ENCODE assay signal across 8 mouse cellular contexts in genomic region chr1:126492206-126493071, GRCm38 (mm10).
DNase-seq lines count a peak whose midpoint lies in the region; ATAC-seq and TF ChIP-seq lines count a peak whose summit lies in the region.

No protein-coding gene starts in this region.

- no peak; the same call in 1 of the 2 replicates for TF ChIP-seq CTCF in left cerebral cortex, adult 2 months (IDR thresholded peaks at IDR 0.05)

- intact Hi-C loops in left cerebral cortex, adult 2 months (cut with DNase I) = no loop called here
- intact Hi-C loops in left cerebral cortex, postnatal 25 days (cut with DNase I) = loop anchor here (10.0 kb wide), 1 partner anchor 232 kb away; no protein-coding TSS in a partner anchor

- 6% methylated on average over 34 of the region's 35 CpGs for WGBS in heart, embryonic 11.5 days (ENCODE audit: insufficient replicate concordance)
- whole genome bisulfite sequencing in midbrain, embryonic 11.5 days = 4% methylated on average over 34 of the region's 35 CpGs

- H3K4me3 ChIP-seq in left cerebral cortex, adult 2 months = peak overlapping the region; percentile 54
- peak overlapping the region; percentile 32 for H3K4me3 ChIP-seq in heart, embryonic 11.5 days (ENCODE audit: low read depth, low read length)
- peak overlapping the region; percentile 44 for H3K4me3 ChIP-seq in midbrain, embryonic 11.5 days (ENCODE audit: low read depth, low read length)

- peaks cover 5% of the 10 kb centered on the region; the same call in 1 of the 2 replicates for H3K27me3 ChIP-seq in heart, embryonic 11.5 days (ENCODE audit: control insufficient read depth, insufficient read depth, low read length)
- H3K27me3 ChIP-seq in midbrain, embryonic 11.5 days (ENCODE audit: control insufficient read depth, insufficient read depth, low read length) = no peaks in the 10 kb centered on the region

- peak in 1 of 2 experiments; percentile 22 for DNase-seq in left cerebral cortex, adult 2 months (ENCODE audit: extremely low spot score in 1 of 2, low spot score in 2 of 2)
- DNase-seq in left cerebral cortex, postnatal 25 days (ENCODE audit: low spot score in 2 of 2) = no peak
- peak; percentile 46 for DNase-seq in brain, embryonic 18.5 days (ENCODE audit: low read depth, low spot score)
- peak; percentile 11 to 44 for DNase-seq in kidney, postnatal 36 days
- DNase-seq in midbrain, embryonic 11.5 days (ENCODE audit: low spot score, missing footprints) = peak; percentile 93
- no peak for DNase-seq in T-cell, adult 2 months (ENCODE audit: low spot score)
- no peak for DNase-seq in thymus, postnatal 10 days (ENCODE audit: low spot score in 2 of 2)

- peak; percentile 42; the same call in 1 of the 2 replicates for ATAC-seq in heart, embryonic 11.5 days (replicated peaks; ENCODE audit: insufficient number of reproducible peaks, low FRiP score, low TSS enrichment)
- ATAC-seq in midbrain, embryonic 11.5 days (ENCODE audit: low FRiP score) = peak; percentile 83

- H3K4me1 ChIP-seq in heart, embryonic 11.5 days (ENCODE audit: control insufficient read depth, insufficient read depth, low read length) = no peaks in the 10 kb centered on the region
- H3K4me1 ChIP-seq in midbrain, embryonic 11.5 days (ENCODE audit: control insufficient read depth, insufficient read depth, low read length) = peaks cover 27% of the 10 kb centered on the region

- H3K36me3 ChIP-seq in heart, embryonic 11.5 days (ENCODE audit: control insufficient read depth, insufficient read depth, low read length) = no peaks in the 10 kb centered on the region
- H3K36me3 ChIP-seq in midbrain, embryonic 11.5 days (ENCODE audit: control insufficient read depth, insufficient read depth, low read length) = no peaks in the 10 kb centered on the region

- H3K27ac ChIP-seq in left cerebral cortex, adult 2 months = no peak overlapping the region
- H3K27ac ChIP-seq in heart, embryonic 11.5 days (ENCODE audit: low read depth, low read length) = no peak overlapping the region
- H3K27ac ChIP-seq in midbrain, embryonic 11.5 days (ENCODE audit: low read depth, low read length) = no peak overlapping the region

- H3K9me3 ChIP-seq in heart, embryonic 11.5 days (replicated peaks; ENCODE audit: control insufficient read depth, low read length) = no peaks in the 10 kb centered on the region
- H3K9me3 ChIP-seq in midbrain, embryonic 11.5 days (ENCODE audit: control insufficient read depth, low read length) = no peaks in the 10 kb centered on the region

- no peak overlapping the region; the same call in 1 of the 2 replicates for H3K9ac ChIP-seq in heart, embryonic 11.5 days (ENCODE audit: low read depth, low read length)
- H3K9ac ChIP-seq in midbrain, embryonic 11.5 days (ENCODE audit: low read length) = peak overlapping the region; percentile 63

- H3K4me2 ChIP-seq in heart, embryonic 11.5 days = peak overlapping the region; percentile 78
- H3K4me2 ChIP-seq in midbrain, embryonic 11.5 days = peak overlapping the region; percentile 79

Comparison
In these comparisons a context has a peak if more than half of its experiments do, and no peak if none do; other contexts are left out.
1. DNase-seq: peak in brain, embryonic 18.5 days (single experiment), kidney, postnatal 36 days (2 of 2) and midbrain, embryonic 11.5 days (single experiment); none in left cerebral cortex, postnatal 25 days (0 of 2), T-cell, adult 2 months (single experiment) and thymus, postnatal 10 days (0 of 2).
2. Peak in every context shown above with its lines, with median percentiles within 50 percentile points of each other: H3K4me3 ChIP-seq.